Mouse (Mus musculus): ENCODE data around the gene 4930522H14Rik. TPM values are rescaled to one million over a fixed set of nuclear protein-coding genes. Genes with fewer than 3 reads are reported as not detected.

Gene 4930522H14Rik
- polyA plus RNA-seq, 1 experiment from 2014 or later: not detected

GRCm38 (mm10) chr4:109472566-109472965, 58.5 kb downstream of the 4930522H14Rik start:
- ATAC-seq (ENCODE audit: insufficient read depth, low FRiP score, low read depth): no peak
- Histone ChIP-seq H3K4me2 (no peak overlapping the region), H3K36me3 (no peaks in the 10 kb centered on the region), H3K9me3 (no peaks in the 10 kb centered on the region), H3K9ac (no peak overlapping the region), H3K27ac (no peak overlapping the region), H3K4me3 (replicated peaks) (no peak overlapping the region), H3K27me3 (replicated peaks) (no peaks in the 10 kb centered on the region), H3K4me1 (peaks cover 11% of the 10 kb centered on the region; the same call in 1 of the 2 replicates)
- WGBS: 86% methylated on average over 3 of the region's 3 CpGs

GRCm38 (mm10) chr4:109471606-109472005, 59.5 kb downstream of the 4930522H14Rik start:
- Histone ChIP-seq H3K27ac (no peak overlapping the region), H3K36me3 (no peaks in the 10 kb centered on the region), H3K9me3 (no peaks in the 10 kb centered on the region), H3K4me1 (peaks cover 11% of the 10 kb centered on the region; the same call in 1 of the 2 replicates), H3K4me3 (replicated peaks) (no peak overlapping the region), H3K27me3 (replicated peaks) (no peaks in the 10 kb centered on the region), H3K9ac (no peak overlapping the region), H3K4me2 (no peak overlapping the region)
- no peak for ATAC-seq (ENCODE audit: insufficient read depth, low FRiP score, low read depth)

GRCm38 (mm10) chr4:109467687-109468086, 63.4 kb downstream of the 4930522H14Rik start:
- ATAC-seq (ENCODE audit: insufficient read depth, low FRiP score, low read depth): no peak; the same call in 1 of the 2 replicates
- no peak overlapping the region for H3K4me3 ChIP-seq (replicated peaks)
- no peaks in the 10 kb centered on the region for H3K9me3 ChIP-seq
- no peak overlapping the region for H3K4me2 ChIP-seq
- H3K36me3 ChIP-seq: no peaks in the 10 kb centered on the region
- peaks cover 4% of the 10 kb centered on the region; the same call in 1 of the 2 replicates for H3K4me1 ChIP-seq
- H3K27me3 ChIP-seq (replicated peaks): no peaks in the 10 kb centered on the region
- no peak overlapping the region for H3K27ac ChIP-seq
- no peak overlapping the region for H3K9ac ChIP-seq

- Histone ChIP-seq H3K9ac (no peak overlapping the region), H3K4me2 (no peak overlapping the region), H3K4me1 (no peaks in the 10 kb centered on the region), H3K36me3 (no peaks in the 10 kb centered on the region), H3K27ac (no peak overlapping the region), H3K27me3 (replicated peaks) (no peaks in the 10 kb centered on the region), H3K9me3 (no peaks in the 10 kb centered on the region), H3K4me3 (replicated peaks) (no peak overlapping the region)
- no peak for ATAC-seq (ENCODE audit: insufficient read depth, low FRiP score, low read depth)
Measured at GRCm38 (mm10) chr4:109463892-109464291, 67.2 kb downstream of the 4930522H14Rik start.

GRCm38 (mm10) chr4:109460421-109461179, 70.5 kb downstream of the 4930522H14Rik start:
- Histone ChIP-seq H3K9ac (no peak overlapping the region), H3K27me3 (replicated peaks) (no peaks in the 10 kb centered on the region), H3K4me3 (replicated peaks) (no peak overlapping the region), H3K4me1 (no peaks in the 10 kb centered on the region), H3K27ac (peak overlapping the region; percentile 60), H3K36me3 (no peaks in the 10 kb centered on the region), H3K4me2 (no peak overlapping the region), H3K9me3 (no peaks in the 10 kb centered on the region)
- ATAC-seq (ENCODE audit: insufficient read depth, low FRiP score, low read depth): peak; percentile 83; the same call in 1 of the 2 replicates
- WGBS: 29% methylated on average over 3 of the region's 3 CpGs

- no peaks in the 10 kb centered on the region for H3K4me1 ChIP-seq
- ATAC-seq (ENCODE audit: insufficient read depth, low FRiP score, low read depth): no peak
- 83% methylated on average over 6 of the region's 6 CpGs for WGBS
Measured at GRCm38 (mm10) chr4:109456821-109457220, 74.3 kb downstream of the 4930522H14Rik start.

More at GRCm38 (mm10) chr4:109456821-109457220, 74.3 kb downstream of the 4930522H14Rik start:
- no peak overlapping the region for H3K4me2 ChIP-seq
- no peaks in the 10 kb centered on the region for H3K27me3 ChIP-seq (replicated peaks)
- H3K9me3 ChIP-seq: no peaks in the 10 kb centered on the region
- no peak overlapping the region for H3K4me3 ChIP-seq (replicated peaks)
- no peak overlapping the region for H3K27ac ChIP-seq
- no peak overlapping the region for H3K9ac ChIP-seq
- H3K36me3 ChIP-seq: no peaks in the 10 kb centered on the region

Other genes with a start within 250 kb of the 4930522H14Rik start
- 21.3 and 30.0 TPM in 2 replicates for gene Ttc39a, start 124.7 kb downstream of the 4930522H14Rik start, polyA plus RNA-seq (2015; fragmentation: Nextera tagmentation; extraction: Ambion mirVana)
- gene Rnf11, start 46.6 kb downstream of the 4930522H14Rik start, polyA plus RNA-seq (2015; fragmentation: Nextera tagmentation; extraction: Ambion mirVana): 33.6 and 37.0 TPM in 2 replicates
- gene Cdkn2c, start 135.9 kb upstream of the 4930522H14Rik start, polyA plus RNA-seq (2015; fragmentation: Nextera tagmentation; extraction: Ambion mirVana): 10.6 and 11.7 TPM in 2 replicates
- 24.3 and 27.1 TPM in 2 replicates for gene Faf1, start 145.3 kb upstream of the 4930522H14Rik start, polyA plus RNA-seq (2015; fragmentation: Nextera tagmentation; extraction: Ambion mirVana)